Mouse (Mus musculus) layer of hippocampus, adult 9-10 months (tissue): ENCODE data around the gene Vmn1r74.
"Not testable (repeated sequence)": the region's sequence is repeated elsewhere in the genome, so short reads cannot be mapped to it uniquely, and the experiment has no call there.

ENCODE experiments used
- DNase-seq: peaks from one replicate; pipeline ENCODE4 v3.0.0; 2022; ENCODE audit warnings: low spot score

Vmn1r74 gene

DNA sequence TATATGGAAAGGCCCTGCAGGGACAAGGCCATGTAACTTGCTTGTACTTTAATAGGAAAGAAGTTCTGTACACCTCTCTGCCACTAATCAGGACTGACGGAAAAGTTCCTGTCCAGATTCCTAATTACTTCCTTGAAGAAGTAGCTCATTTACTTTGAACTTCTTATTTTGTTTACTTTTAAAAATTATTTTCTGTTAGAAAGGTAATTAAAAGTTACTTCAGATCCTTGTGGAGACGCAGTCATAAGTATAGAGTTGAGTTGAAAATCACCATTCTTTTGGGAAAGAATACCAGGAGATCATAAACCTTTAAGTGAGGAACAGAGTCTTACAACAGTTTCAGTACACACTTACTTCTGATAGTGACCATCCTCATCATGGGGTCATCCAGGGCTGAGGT, at the start of gene Vmn1r74:
Gene Vmn1r74, plus strand, starts transcription at position 301 of the 400 bp plus-strand sequence.
- DNase-seq = no peak

DNA sequence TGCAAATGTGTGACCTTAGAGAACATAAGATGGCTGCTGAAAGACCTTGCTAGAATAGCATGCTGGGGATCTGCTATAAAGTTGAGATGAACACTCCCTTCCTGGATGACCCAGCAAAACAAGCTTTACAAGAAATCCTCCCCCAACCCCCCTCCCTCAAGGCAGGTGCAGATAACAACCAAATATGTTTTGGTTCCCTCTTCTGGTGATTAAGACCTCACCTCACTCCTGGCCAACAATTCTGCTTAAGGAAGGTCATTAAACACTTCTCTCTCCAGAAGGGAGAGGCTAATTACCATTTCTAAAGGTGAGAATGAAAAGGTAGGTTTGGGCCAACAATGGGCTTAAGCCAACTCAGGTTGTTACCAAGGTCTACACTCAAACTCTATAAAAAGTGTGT, 20.0 kb upstream of the Vmn1r74 start:
- no peak for DNase-seq

- no peak for DNase-seq
Observed at GRCm38 (mm10) chr7:11822166-11822565, 11.6 kb upstream of the Vmn1r74 start.

- not testable (repeated sequence) for DNase-seq
Observed at GRCm38 (mm10) chr7:11823246-11823645, 10.5 kb upstream of the Vmn1r74 start.

- DNase-seq = no peak
Observed at GRCm38 (mm10) chr7:11874330-11874729, 40.5 kb downstream of the Vmn1r74 start, which contains the start of gene Vmn1r75. Gene Vmn1r75, plus strand, starts transcription at chr7:11874630.
